Mouse (Mus musculus) embryonic facial prominence, embryonic 11.5 days (tissue): ENCODE measurements around the gene Grin2a. TPM values are rescaled to one million over a fixed set of nuclear protein-coding genes. Genes with fewer than 3 reads are reported as not detected.

Source experiments
- ATAC-seq: fragments of 200-750 bp; cut with Nextera tagmentation; replicated peaks from 2 replicates; pipeline ENCODE4 v1.8.0; 2017; ENCODE audit warnings: low read depth; ENCODE audit not compliant: insufficient number of reproducible peaks, low FRiP score, low TSS enrichment
- DNase-seq: peaks from one replicate; pipeline ENCODE4 v3.0.0-alpha.2; 2015; ENCODE audit warnings: low spot score
- H3K27ac ChIP-seq: fragments of 300-500 bp; sonication (generic); replicated peaks from 2 replicates; pipeline ENCODE4 v1.5.1; 2014; ENCODE audit warnings: mild to moderate bottlenecking, low read depth, low read length, control low read depth
- H3K27me3 ChIP-seq: fragments of 300-500 bp; sonication (generic); 2 replicates; pipeline ENCODE4 v1.6.1; 2014; ENCODE audit warnings: mild to moderate bottlenecking, low read length, moderate library complexity, mixed read lengths; ENCODE audit not compliant: control insufficient read depth, insufficient read depth
- H3K36me3 ChIP-seq: fragments of 300-500 bp; sonication (generic); replicated peaks from 2 replicates; pipeline ENCODE4 v1.6.1; 2014; ENCODE audit warnings: low read depth, mild to moderate bottlenecking, low read length, moderate library complexity, mixed read lengths; ENCODE audit not compliant: control insufficient read depth, insufficient read depth
- H3K4me1 ChIP-seq: fragments of 300-500 bp; sonication (generic); 2 replicates; pipeline ENCODE4 v1.6.1; 2014; ENCODE audit warnings: low read length, mixed read lengths; ENCODE audit not compliant: control insufficient read depth, insufficient read depth
- H3K4me2 ChIP-seq: fragments of 300-500 bp; sonication (generic); 2 replicates; pipeline ENCODE4 v1.6.1; 2014; ENCODE audit warnings: low read depth, mild to moderate bottlenecking, control low read depth, low read length, moderate library complexity
- H3K4me3 ChIP-seq: fragments of 300-500 bp; sonication (generic); 2 replicates; pipeline ENCODE4 v1.5.1; 2014; ENCODE audit warnings: low read depth, low read length, control low read depth
- H3K9ac ChIP-seq: fragments of 300-500 bp; sonication (generic); replicated peaks from 2 replicates; pipeline ENCODE4 v1.6.1; 2014; ENCODE audit warnings: mild to moderate bottlenecking, control low read depth, low read length
- H3K9me3 ChIP-seq: fragments of 300-500 bp; sonication (generic); replicated peaks from 2 replicates; pipeline ENCODE4 v1.6.1; 2016; ENCODE audit warnings: mild to moderate bottlenecking, low read length, inconsistent platforms, mixed read lengths; ENCODE audit not compliant: control insufficient read depth
- WGBS: fragments of 180-500 bp; shearing (Covaris S2); extraction: QIAGEN DNeasy Blood & Tissue Kit; methylation state at CpG from one replicate; pipeline ENCODE4 v1.1.7; 2014; 5-methylcytosine and 5-hydroxymethylcytosine counted together
- polyA plus RNA-seq: library from polyadenylated mRNA; unstranded; fragments of >200 nt; fragmentation: Nextera tagmentation; extraction: Ambion mirVana; gene quantifications from 2 replicates; pipeline ENCODE4 v1.2.1, GENCODE M21; 2014

Grin2a gene
- polyA plus RNA-seq, 1 experiment from 2014 or later, result 0.22 TPM

GRCm38 (mm10) chr16:9697141-9697540, 298.2 kb downstream of the Grin2a start:
- Histone ChIP-seq H3K4me1 (no peaks in the 10 kb centered on the region), H3K4me2 (no peak overlapping the region), H3K4me3 (no peak overlapping the region), H3K9me3 (no peaks in the 10 kb centered on the region), H3K27me3 (no peaks in the 10 kb centered on the region), H3K9ac (no peak overlapping the region), H3K27ac (no peak overlapping the region), H3K36me3 (no peaks in the 10 kb centered on the region)
- ATAC-seq (no peak), DNase-seq (no peak)
- 68% methylated on average over 2 of the region's 2 CpGs for WGBS

- Histone ChIP-seq H3K27me3 (no peaks in the 10 kb centered on the region), H3K36me3 (no peaks in the 10 kb centered on the region), H3K4me3 (no peak overlapping the region), H3K9ac (no peak overlapping the region), H3K4me1 (no peaks in the 10 kb centered on the region), H3K27ac (no peak overlapping the region), H3K4me2 (no peak overlapping the region), H3K9me3 (no peaks in the 10 kb centered on the region)
- ATAC-seq, result no peak
- DNase-seq, result no peak
- WGBS, result 76% methylated on average over 4 of the region's 4 CpGs
These were observed 301.3 kb downstream of the Grin2a start for GRCm38 (mm10) chr16:9694081-9694480.

- Histone ChIP-seq H3K9ac (no peak overlapping the region), H3K4me2 (no peak overlapping the region), H3K27me3 (no peaks in the 10 kb centered on the region), H3K36me3 (no peaks in the 10 kb centered on the region), H3K4me1 (no peaks in the 10 kb centered on the region), H3K9me3 (no peaks in the 10 kb centered on the region), H3K4me3 (no peak overlapping the region), H3K27ac (no peak overlapping the region)
- no peak for ATAC-seq
- DNase-seq, result no peak
- 0% methylated on average over 1 of the region's 1 CpGs for WGBS
These were observed 306.7 kb downstream of the Grin2a start for GRCm38 (mm10) chr16:9688523-9689140.

- Histone ChIP-seq H3K36me3 (no peaks in the 10 kb centered on the region), H3K4me1 (no peaks in the 10 kb centered on the region), H3K4me2 (no peak overlapping the region), H3K9ac (no peak overlapping the region), H3K27ac (no peak overlapping the region), H3K9me3 (no peaks in the 10 kb centered on the region), H3K27me3 (no peaks in the 10 kb centered on the region), H3K4me3 (no peak overlapping the region)
- 74% methylated on average over 4 of the region's 4 CpGs for WGBS
- ATAC-seq (no peak), DNase-seq (no peak)
These were observed 314.8 kb downstream of the Grin2a start for GRCm38 (mm10) chr16:9680572-9680971.

GRCm38 (mm10) chr16:9679994-9680393, 315.4 kb downstream of the Grin2a start:
- Histone ChIP-seq H3K4me1 (no peaks in the 10 kb centered on the region), H3K36me3 (no peaks in the 10 kb centered on the region), H3K4me3 (no peak overlapping the region), H3K27ac (no peak overlapping the region), H3K27me3 (no peaks in the 10 kb centered on the region), H3K9me3 (no peaks in the 10 kb centered on the region), H3K9ac (no peak overlapping the region), H3K4me2 (no peak overlapping the region)
- ATAC-seq, result no peak
- no peak for DNase-seq
- WGBS, result 38% methylated on average over 5 of the region's 5 CpGs

- H3K9ac ChIP-seq, result no peak overlapping the region
- H3K4me3 ChIP-seq, result no peak overlapping the region
- DNase-seq (no peak), ATAC-seq (no peak)
- H3K36me3 ChIP-seq, result no peaks in the 10 kb centered on the region
- H3K4me2 ChIP-seq, result no peak overlapping the region
- WGBS, result 76% methylated on average over 7 of the region's 7 CpGs
- H3K9me3 ChIP-seq, result no peaks in the 10 kb centered on the region
- no peak overlapping the region for H3K27ac ChIP-seq
- H3K27me3 ChIP-seq, result no peaks in the 10 kb centered on the region
- no peaks in the 10 kb centered on the region for H3K4me1 ChIP-seq
These were observed 316.6 kb downstream of the Grin2a start for GRCm38 (mm10) chr16:9678750-9679149.

GRCm38 (mm10) chr16:9672390-9672789, 323.0 kb downstream of the Grin2a start:
- no peak overlapping the region for H3K9ac ChIP-seq
- 64% methylated on average over 2 of the region's 2 CpGs for WGBS
- H3K4me3 ChIP-seq, result no peak overlapping the region
- H3K27ac ChIP-seq, result no peak overlapping the region
- no peak for DNase-seq
- H3K9me3 ChIP-seq, result no peaks in the 10 kb centered on the region
- no peak for ATAC-seq
- H3K27me3 ChIP-seq, result no peaks in the 10 kb centered on the region
- no peaks in the 10 kb centered on the region for H3K4me1 ChIP-seq
- H3K4me2 ChIP-seq, result no peak overlapping the region
- no peaks in the 10 kb centered on the region for H3K36me3 ChIP-seq

GRCm38 (mm10) chr16:9671222-9671621, 324.1 kb downstream of the Grin2a start:
- no peak for DNase-seq
- WGBS, result 82% methylated on average over 1 of the region's 1 CpGs
- Histone ChIP-seq H3K4me2 (no peak overlapping the region), H3K9me3 (no peaks in the 10 kb centered on the region), H3K4me1 (no peaks in the 10 kb centered on the region), H3K4me3 (no peak overlapping the region), H3K36me3 (no peaks in the 10 kb centered on the region), H3K27ac (no peak overlapping the region), H3K9ac (no peak overlapping the region), H3K27me3 (no peaks in the 10 kb centered on the region)
- no peak for ATAC-seq
